Mouse (Mus musculus) layer of hippocampus, adult 9-10 months (tissue): ENCODE results near the gene Foxq1.

Source experiments
- DNase-seq: peaks from one replicate; pipeline ENCODE4 v3.0.0; 2022; ENCODE audit warnings: low spot score

The Foxq1 gene

GRCm38 (mm10) chr13:31555834-31556233 is at the start of gene Foxq1:
Gene Foxq1 (plus strand): TSS chr13:31556134.
- no peak for DNase-seq

GRCm38 (mm10) chr13:31506494-31507167 is 49.3 kb upstream of the Foxq1 start:
- DNase-seq = no peak

- no peak for DNase-seq
These were observed 40.7 kb upstream of the Foxq1 start for GRCm38 (mm10) chr13:31515261-31515660.

- DNase-seq = no peak
These were observed 37.5 kb upstream of the Foxq1 start for GRCm38 (mm10) chr13:31518411-31518886.

- DNase-seq = no peak
These were observed 37.0 kb upstream of the Foxq1 start for GRCm38 (mm10) chr13:31518971-31519370.

GRCm38 (mm10) chr13:31524976-31525375 is 31.0 kb upstream of the Foxq1 start:
- DNase-seq = no peak

GRCm38 (mm10) chr13:31531186-31531585 is 24.7 kb upstream of the Foxq1 start:
- DNase-seq = no peak

GRCm38 (mm10) chr13:31531651-31532061 is 24.3 kb upstream of the Foxq1 start:
- DNase-seq = no peak

GRCm38 (mm10) chr13:31534726-31535125 is 21.2 kb upstream of the Foxq1 start:
- DNase-seq = no peak

- DNase-seq = no peak
These were observed 12.9 kb upstream of the Foxq1 start for GRCm38 (mm10) chr13:31543021-31543420.

- DNase-seq = no peak
These were observed 9.2 kb upstream of the Foxq1 start for GRCm38 (mm10) chr13:31546784-31547183.

- DNase-seq = no peak
These were observed 8.7 kb upstream of the Foxq1 start for GRCm38 (mm10) chr13:31547204-31547603.

- no peak for DNase-seq
These were observed 8.3 kb upstream of the Foxq1 start for GRCm38 (mm10) chr13:31547610-31548009.

- DNase-seq = no peak
These were observed 1.2 kb downstream of the Foxq1 start for GRCm38 (mm10) chr13:31556964-31557767.

GRCm38 (mm10) chr13:31557768-31558520 is 2.0 kb downstream of the Foxq1 start:
- DNase-seq = no peak

GRCm38 (mm10) chr13:31558521-31559418 is 2.8 kb downstream of the Foxq1 start, which contains the start of gene A530084C06Rik:
Gene A530084C06Rik (minus strand): TSS chr13:31559333.
- DNase-seq = no peak

GRCm38 (mm10) chr13:31559419-31560144 is 3.6 kb downstream of the Foxq1 start:
- no peak for DNase-seq

- no peak for DNase-seq
These were observed 8.5 kb downstream of the Foxq1 start for GRCm38 (mm10) chr13:31564394-31564793.

GRCm38 (mm10) chr13:31567099-31567498 is 11.2 kb downstream of the Foxq1 start:
- no peak for DNase-seq

GRCm38 (mm10) chr13:31567617-31568294 is 11.8 kb downstream of the Foxq1 start:
- DNase-seq = no peak
